Mouse (Mus musculus): Measurements from ENCODE around the gene Afap1l2.

Gene Afap1l2

DNA sequence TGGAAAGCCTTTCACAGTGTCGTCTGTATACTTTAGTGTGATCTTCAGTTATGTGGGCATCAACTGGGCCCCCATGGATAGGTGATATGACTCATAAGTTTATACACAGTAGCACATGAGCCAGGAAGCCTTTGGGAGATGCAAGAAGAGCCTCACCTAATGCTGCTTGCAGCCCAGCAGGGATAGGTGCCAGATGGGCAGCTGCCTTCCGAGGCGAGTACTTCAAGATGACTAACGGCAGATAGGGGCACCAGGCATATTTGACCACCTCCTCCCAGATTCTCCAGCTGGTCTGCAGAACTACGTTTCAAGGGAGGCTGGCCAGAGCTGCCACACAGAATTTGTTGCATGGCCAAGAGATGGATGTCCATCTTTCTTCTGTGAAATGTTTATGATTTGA is 114.7 kb downstream of the Afap1l2 start:
- DNase-seq (ENCODE audit: extremely low spot score, low read depth, low spot score) = no peak

DNA sequence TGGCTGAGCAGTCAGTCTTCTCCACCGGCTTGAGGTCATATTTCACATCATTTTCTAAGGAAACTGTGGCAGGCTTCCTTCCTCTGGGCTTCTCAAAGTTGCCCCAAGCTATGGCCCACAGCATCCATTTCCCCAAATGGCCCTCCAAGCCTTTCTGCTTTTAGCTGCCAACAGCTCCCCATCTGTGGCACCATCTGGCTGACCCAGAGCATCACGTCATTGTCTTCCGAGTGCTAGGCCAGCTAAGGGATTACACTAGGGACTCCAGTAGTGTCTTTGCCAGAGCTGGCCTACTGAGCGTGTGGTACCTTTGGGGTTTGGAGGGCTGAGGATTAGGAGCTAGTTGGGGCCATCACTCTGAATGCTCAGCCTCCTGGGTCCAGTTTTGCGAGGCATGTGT is 115.4 kb downstream of the Afap1l2 start:
- DNase-seq (ENCODE audit: extremely low spot score, low read depth, low spot score) = no peak

DNA sequence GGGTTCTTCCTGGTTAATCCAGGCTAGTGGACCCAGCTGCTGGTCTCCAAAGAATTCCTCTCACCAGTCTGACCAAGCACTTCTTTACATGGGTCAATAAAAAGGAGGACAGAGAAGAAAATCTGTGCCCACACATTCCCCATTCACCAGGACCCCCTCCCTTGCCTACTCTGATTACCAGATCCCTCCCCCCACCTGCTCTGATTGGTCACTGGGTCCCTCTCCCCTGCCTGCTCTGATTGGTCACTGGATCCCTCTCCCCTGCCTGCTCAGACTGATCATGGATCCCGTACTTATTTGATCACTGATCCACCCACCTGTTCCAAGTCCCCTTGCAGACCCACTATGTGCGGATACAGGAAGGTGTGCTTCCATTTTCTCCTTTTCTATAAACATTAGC is 116.6 kb downstream of the Afap1l2 start:
- DNase-seq (ENCODE audit: extremely low spot score, low read depth, low spot score) = no peak

DNA sequence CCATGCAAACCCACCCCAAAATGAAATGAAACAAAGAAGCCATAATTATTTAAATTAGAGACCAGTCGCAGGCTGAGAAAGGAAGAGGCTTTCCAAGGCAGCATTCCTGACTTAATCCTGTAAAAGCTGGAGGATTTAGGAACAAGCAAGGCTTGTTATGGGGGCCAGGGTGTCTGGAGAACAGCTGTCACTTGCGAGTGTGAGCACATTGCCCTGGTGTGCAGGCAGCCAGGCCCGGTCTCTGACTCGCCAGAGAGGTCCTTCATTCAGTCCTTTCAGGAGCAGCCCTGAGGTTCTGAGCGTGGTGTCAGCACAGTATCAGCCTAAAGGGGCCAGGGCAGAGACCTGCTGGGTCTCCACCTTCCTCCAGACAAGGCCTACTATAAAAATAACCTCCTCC is 119.4 kb downstream of the Afap1l2 start:
- DNase-seq (ENCODE audit: extremely low spot score, low read depth, low spot score) = no peak

DNA sequence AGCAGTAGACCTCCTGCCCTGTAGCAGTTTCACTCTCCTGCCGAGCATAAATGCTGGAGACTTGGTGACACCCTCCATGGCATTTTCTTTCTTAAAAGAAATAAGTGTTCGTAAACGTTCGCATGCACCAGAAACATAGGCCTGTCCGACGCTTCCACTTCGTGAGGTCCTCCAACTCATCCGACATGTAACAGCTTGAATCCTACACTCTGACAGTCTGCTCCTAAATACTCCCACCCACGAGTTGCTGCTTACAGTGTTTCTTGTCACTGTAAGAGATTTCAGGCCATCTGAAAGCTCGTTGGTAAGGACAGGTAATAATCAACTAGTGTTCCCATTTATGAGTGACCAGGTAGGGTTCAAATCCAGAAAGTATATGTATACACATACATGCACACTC is 120.1 kb downstream of the Afap1l2 start:
- no peak for DNase-seq (ENCODE audit: extremely low spot score, low read depth, low spot score)

DNA sequence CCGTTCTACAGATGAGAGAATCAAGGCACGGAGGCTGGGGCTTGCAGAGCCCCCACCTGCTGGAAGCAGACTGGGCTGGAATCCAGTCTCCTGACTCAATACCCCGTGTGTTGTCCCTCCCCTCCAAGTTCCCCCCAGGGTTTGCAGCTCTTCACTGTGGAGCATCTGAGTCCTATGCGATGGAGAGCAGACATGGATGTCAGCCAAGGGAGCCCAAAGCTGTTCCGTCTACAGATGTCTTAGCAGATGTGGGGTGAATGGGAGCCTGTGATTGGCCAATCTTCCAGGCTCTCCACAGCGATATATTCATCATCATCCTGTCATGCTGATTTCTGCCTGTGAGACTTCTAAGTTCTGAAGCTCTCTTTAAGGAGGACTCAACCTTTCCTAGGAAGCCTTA is 130.7 kb downstream of the Afap1l2 start:
- no peak for DNase-seq (ENCODE audit: extremely low spot score, low read depth, low spot score)

DNA sequence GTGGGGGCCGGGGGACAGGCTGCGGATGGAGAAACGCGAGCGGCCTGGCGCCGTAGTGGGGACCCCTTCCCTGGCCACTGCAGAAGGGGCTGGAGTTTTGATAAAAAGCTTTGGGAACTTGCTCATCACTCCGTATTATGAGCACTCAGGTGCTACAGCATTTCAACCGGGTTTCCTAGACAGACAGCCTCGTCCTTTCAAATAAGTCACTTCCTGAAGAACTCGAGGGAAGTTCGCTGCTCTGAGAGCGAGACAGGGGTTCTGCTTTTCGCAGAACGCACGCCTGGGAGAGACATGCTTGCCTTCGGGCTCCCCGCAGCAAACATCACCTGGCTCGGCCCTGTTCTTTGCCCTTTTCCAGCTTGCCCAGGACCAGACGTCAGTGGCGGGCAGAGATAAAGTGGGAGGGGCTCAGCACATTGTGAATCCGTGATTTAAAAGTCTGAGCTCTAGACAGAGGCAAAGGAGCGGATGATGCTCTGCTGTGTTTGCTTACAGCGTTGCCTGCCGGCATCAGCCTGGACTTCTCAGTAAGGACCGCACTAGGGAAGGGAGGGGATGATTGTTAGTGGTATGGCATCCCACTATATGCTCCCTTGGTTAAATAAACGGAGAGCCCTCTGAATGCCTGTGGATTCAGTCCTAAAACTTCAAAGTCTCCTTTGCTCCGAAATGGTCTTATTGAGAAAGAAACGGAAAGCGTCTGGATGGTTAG is 133.3 kb downstream of the Afap1l2 start:
- DNase-seq (ENCODE audit: extremely low spot score, low read depth, low spot score) = no peak

DNA sequence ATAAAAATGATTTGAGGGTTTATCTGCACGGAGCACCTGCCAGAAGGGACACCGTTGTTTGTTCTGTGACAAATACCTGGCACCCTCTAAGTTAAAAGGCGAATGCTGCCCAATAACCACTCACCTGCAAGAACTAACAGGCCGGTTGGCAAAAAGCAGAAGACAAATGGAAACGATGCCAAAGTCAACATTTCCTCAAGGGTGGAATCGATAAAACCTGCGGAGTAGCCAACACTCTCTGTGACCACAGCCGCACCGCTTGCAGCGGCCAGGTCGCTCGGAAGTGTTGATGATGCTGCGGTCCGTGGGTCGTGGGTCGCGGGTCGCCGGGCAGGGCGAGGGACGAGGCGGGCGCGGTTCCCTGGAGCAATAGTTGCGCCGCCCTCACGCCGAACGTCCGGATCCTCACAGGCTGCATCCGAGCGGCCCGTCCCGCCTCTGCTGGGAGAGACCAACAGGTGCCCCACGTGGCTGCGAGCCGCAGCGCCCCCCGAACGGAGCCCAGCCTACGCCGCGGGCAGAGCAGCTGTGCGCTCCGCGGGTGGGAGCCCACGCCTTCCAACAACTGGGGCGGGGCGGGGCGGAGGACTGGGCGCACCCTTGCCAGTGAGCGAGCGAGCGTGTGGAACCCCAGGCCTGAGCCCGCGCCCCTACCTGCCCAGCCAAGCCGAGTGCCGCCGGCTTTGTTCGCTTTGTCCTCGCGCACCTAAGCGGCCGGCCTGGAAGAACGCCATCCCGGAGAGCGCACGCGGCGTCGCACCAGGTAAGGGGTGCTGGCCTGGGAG is 134.0 kb downstream of the Afap1l2 start, which contains the start of gene Vwa2:
Gene Vwa2, plus strand, starts transcription at position 434 of the 785 bp plus-strand sequence.
- no peak for DNase-seq (ENCODE audit: extremely low spot score, low read depth, low spot score)

DNA sequence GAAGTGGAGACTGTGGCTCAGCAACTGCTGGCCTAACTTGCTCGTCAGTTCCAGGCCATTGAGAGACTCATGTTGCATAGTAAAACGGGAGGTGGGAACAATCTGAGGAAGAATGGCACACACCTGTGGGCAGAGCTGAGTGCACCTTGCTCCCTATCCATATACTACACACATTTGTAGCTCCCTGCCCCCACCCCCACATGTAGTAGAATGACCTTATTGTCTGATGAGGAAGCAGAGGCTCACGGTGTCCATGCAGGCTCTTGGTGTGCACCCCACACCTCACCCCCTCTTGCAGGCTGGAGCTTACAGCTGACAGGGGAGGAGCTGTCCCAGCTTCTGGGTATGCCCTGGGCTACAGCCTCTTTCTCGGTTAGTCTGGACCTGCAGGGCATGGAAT is 140.3 kb downstream of the Afap1l2 start:
- DNase-seq (ENCODE audit: extremely low spot score, low read depth, low spot score) = no peak
